Mouse (Mus musculus) left cerebral cortex, adult 6 months (tissue): ENCODE results near the gene Lxn. TPM values are rescaled to one million over a fixed set of nuclear protein-coding genes. Genes with fewer than 3 reads are reported as not detected.

Experiments used
- long read RNA-seq, 2 experiments: library from polyadenylated mRNA; unstranded; transcript quantifications; one replicate each; pipeline ENCODE4 v2.0.0; 2019 to 2020
- polyA plus RNA-seq: library from polyadenylated mRNA; unstranded; fragments of <200 nt; fragmentation: Nextera tagmentation; gene quantifications from 2 replicates; pipeline ENCODE4 v1.2.3, GENCODE M21; 2021

The Lxn gene
- polyA plus RNA-seq, result 90.3 and 118 TPM in 2 replicates
- long read RNA-seq, experiment 1, transcript Lxn-201 (6 exons, 1,112 nt), result major isoform, 73 of 77 reads
- long read RNA-seq, experiment 1, partial matches to known transcripts, result 2 of 77 reads
- long read RNA-seq, experiment 1, other reads (novel, unspliced or antisense), result 2 of 77 reads
- long read RNA-seq, experiment 2, transcript Lxn-201 (6 exons, 1,112 nt), result major isoform, 103 of 112 reads
- long read RNA-seq, experiment 2, partial matches to known transcripts, result 5 of 112 reads
- long read RNA-seq, experiment 2, other reads (novel, unspliced or antisense), result 3 of 112 reads

DNA sequence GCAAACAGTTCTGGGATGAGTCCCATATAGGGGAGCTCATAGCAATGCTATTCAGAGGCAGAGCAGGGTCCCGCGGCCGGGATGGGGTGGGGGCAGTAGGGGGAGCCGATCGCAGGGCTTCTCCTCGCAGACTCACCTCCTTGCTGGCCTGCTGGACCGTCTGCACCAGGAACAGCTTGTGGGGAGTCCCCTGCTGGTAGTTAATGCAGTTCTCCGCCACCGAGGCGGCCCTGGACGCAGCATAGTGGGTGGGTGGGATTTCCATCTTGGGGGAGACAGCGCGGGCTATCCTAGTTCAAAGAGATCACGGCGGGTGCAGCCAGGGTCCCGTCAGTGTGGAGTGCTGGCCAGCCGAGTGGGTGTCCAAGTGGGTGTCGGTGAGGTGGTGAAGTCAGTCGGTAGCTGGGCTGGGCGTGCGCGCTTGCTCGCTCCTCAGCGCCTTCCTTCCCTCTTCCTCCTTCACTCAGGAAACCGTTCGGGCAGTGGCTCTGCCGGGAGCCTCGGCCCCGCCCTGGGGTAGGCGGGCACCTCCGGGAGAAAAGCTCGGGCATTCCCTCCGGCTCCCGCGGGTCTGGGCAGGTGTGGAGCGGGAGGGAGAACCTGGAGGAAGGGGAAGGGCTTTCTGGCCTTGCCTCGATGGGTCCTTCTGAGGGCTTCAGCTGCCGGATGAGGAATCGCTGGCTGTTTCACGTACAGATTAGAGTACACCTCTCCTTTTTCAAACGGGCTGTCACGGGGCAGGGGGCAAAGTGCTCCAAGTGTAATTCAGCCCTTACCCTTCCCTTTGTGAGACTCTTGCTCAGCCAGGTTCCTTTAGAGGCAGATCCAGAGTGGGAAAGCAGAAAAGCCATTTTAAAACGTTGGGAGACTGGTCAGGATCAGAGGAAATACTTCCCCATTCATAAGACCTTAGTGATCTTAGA, at the start of gene Lxn:
Gene Lxn (minus strand): TSS at position 477 of the 923 bp plus-strand sequence.

GRCm38 (mm10) chr3:67429999-67430380, 33.7 kb downstream of the Lxn start, which contains the start of gene Gfm1:
Gfm1 (plus strand) TSS chr3:67430096.

Other genes starting within 250 kb of the Lxn start
- 1.9 and 3.6 TPM in 2 replicates for gene Mlf1, start 89.8 kb downstream of the Lxn start, polyA plus RNA-seq
- not detected in 2 replicates for gene Gm17402, start 88.8 kb downstream of the Lxn start, polyA plus RNA-seq
- gene Gfm1, start 33.8 kb downstream of the Lxn start, polyA plus RNA-seq, result 32.8 and 36.4 TPM in 2 replicates
- gene Rarres1, start 51.6 kb upstream of the Lxn start, polyA plus RNA-seq, result 1.7 and 2.7 TPM in 2 replicates
- gene Mfsd1, start 118.8 kb upstream of the Lxn start, polyA plus RNA-seq, result 31.9 and 38.1 TPM in 2 replicates